Mouse (Mus musculus): ENCODE measurements around the gene Ehmt2.
"Not testable (repeated sequence)": the region's sequence is repeated elsewhere in the genome, so short reads cannot be mapped to it uniquely, and the experiment has no call there.

Ehmt2 gene

GRCm38 (mm10) chr17:34927306-34928019, 29.2 kb downstream of the Ehmt2 start:
- in situ Hi-C loops (cut with MseI, MboI), result no loop called here

GRCm38 (mm10) chr17:34928841-34929240, 30.6 kb downstream of the Ehmt2 start:
- in situ Hi-C loops (cut with MseI, MboI), result no loop called here

- in situ Hi-C loops (cut with MseI, MboI), result no loop called here
These were observed 32.9 kb downstream of the Ehmt2 start, which contains the start of gene Neu1 for GRCm38 (mm10) chr17:34931061-34931734. Gene Neu1, plus strand, starts transcription at chr17:34931253.

GRCm38 (mm10) chr17:34931735-34932098, 33.4 kb downstream of the Ehmt2 start:
- in situ Hi-C loops (cut with MseI, MboI), result no loop called here

- in situ Hi-C loops (cut with MseI, MboI), result no loop called here
These were observed 34.0 kb downstream of the Ehmt2 start for GRCm38 (mm10) chr17:34932287-34932686.

GRCm38 (mm10) chr17:34934031-34934430, 35.8 kb downstream of the Ehmt2 start:
- in situ Hi-C loops (cut with MseI, MboI), result no loop called here

GRCm38 (mm10) chr17:34934830-34935229, 36.6 kb downstream of the Ehmt2 start:
- in situ Hi-C loops (cut with MseI, MboI), result no loop called here

- in situ Hi-C loops (cut with MseI, MboI), result no loop called here
These were observed 39.8 kb downstream of the Ehmt2 start for GRCm38 (mm10) chr17:34937960-34938505.

GRCm38 (mm10) chr17:34941344-34942041, 43.2 kb downstream of the Ehmt2 start:
- in situ Hi-C loops (cut with MseI, MboI), result no loop called here

- in situ Hi-C loops (cut with MseI, MboI), result no loop called here
These were observed 45.0 kb downstream of the Ehmt2 start for GRCm38 (mm10) chr17:34943128-34943815.

- in situ Hi-C loops (cut with MseI, MboI), result no loop called here
These were observed 46.1 kb downstream of the Ehmt2 start for GRCm38 (mm10) chr17:34944362-34944761.

- in situ Hi-C loops (cut with MseI, MboI), result no loop called here
These were observed 48.3 kb downstream of the Ehmt2 start for GRCm38 (mm10) chr17:34946486-34947140.

GRCm38 (mm10) chr17:34947606-34948005, 49.3 kb downstream of the Ehmt2 start:
- in situ Hi-C loops (cut with MseI, MboI), result no loop called here

GRCm38 (mm10) chr17:34948721-34949552, 50.7 kb downstream of the Ehmt2 start:
- in situ Hi-C loops (cut with MseI, MboI), result not testable (repeated sequence)

- in situ Hi-C loops (cut with MseI, MboI), result no loop called here
These were observed 51.3 kb downstream of the Ehmt2 start for GRCm38 (mm10) chr17:34949553-34949969.

- in situ Hi-C loops (cut with MseI, MboI), result no loop called here
These were observed 52.5 kb downstream of the Ehmt2 start for GRCm38 (mm10) chr17:34950514-34951455.

GRCm38 (mm10) chr17:34951636-34952377, 53.5 kb downstream of the Ehmt2 start:
- in situ Hi-C loops (cut with MseI, MboI), result no loop called here

GRCm38 (mm10) chr17:34952378-34953040, 54.2 kb downstream of the Ehmt2 start:
- in situ Hi-C loops (cut with MseI, MboI), result no loop called here
